In the genomic region with DNA sequence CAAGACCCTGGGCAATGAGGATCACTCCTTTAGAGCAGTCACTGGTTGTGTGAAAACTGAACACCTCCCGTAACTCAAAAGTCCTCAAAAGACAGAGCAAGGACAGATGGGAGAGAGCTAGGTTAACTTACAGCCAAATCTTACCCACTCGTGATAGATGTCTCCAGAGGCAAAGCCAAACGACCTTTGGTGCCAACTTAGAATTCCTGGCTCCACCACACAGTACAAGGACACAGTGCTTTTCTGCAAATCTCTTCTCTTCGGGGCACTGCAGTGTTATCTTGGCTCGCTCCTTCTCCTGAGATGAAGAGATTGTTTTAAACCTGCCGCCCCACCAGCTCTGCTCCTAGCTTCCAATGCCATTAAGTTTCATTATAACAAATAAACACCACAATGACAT, we compare ENCODE assay signal across 20 mouse cellular contexts.
DNase-seq lines count a peak whose midpoint lies in the region; ATAC-seq and TF ChIP-seq lines count a peak whose summit lies in the region.
"Had no signal": no experiment of that assay in that cellular context is flagged by ENCODE, and none has a peak within 500 bp of the region (broad histone marks: within the 10 kb centered on the region; RNA-seq: fewer than 3 reads in every experiment).

No protein-coding gene starts in this region.

- H3K4me2 ChIP-seq in forebrain, embryonic 15.5 days (replicated peaks): no peak overlapping the region
- H3K4me2 ChIP-seq: hindbrain, embryonic 12.5 days; intestine, embryonic 15.5 days had no signal

- no peaks in the 10 kb centered on the region for H3K27me3 ChIP-seq in forebrain, embryonic 15.5 days
- H3K27me3 ChIP-seq in forebrain, embryonic 10.5 days (ENCODE audit: poor library complexity, severe bottlenecking): no peaks in the 10 kb centered on the region
- H3K27me3 ChIP-seq: hindbrain, embryonic 12.5 days had no signal

- peak; percentile 23 for DNase-seq in adrenal gland, adult 2 months
- DNase-seq in adrenal gland, adult 18-20 months (ENCODE audit: low spot score in 2 of 2): no peak
- no peak for DNase-seq in forebrain, embryonic 10.5 days (ENCODE audit: extremely low spot score, low spot score)
- DNase-seq in layer of hippocampus, adult 2 months (ENCODE audit: low spot score in 2 of 2): no peak
- DNase-seq in layer of hippocampus, adult 18-20 months (ENCODE audit: low spot score in 2 of 2): no peak
- DNase-seq: B cell, adult 2 months; cerebellum, adult 11-12 months; gastrocnemius, postnatal 36 days; heart, adult 18-20 months; heart, postnatal 10 days; heart, postnatal 4 days had no signal

- H3K36me3 ChIP-seq in forebrain, embryonic 15.5 days: no peaks in the 10 kb centered on the region
- H3K36me3 ChIP-seq in forebrain, embryonic 10.5 days (replicated peaks): no peaks in the 10 kb centered on the region
- H3K36me3 ChIP-seq: embryonic facial prominence, embryonic 10.5 days; G1E; heart, embryonic 10.5 days; hindbrain, embryonic 12.5 days; intestine, embryonic 15.5 days had no signal

- H3K4me3 ChIP-seq in forebrain, embryonic 15.5 days: no peak overlapping the region
- H3K4me3 ChIP-seq in forebrain, embryonic 10.5 days: no peak overlapping the region
- H3K4me3 ChIP-seq in layer of hippocampus, adult 2 months: no peak overlapping the region
- H3K4me3 ChIP-seq in olfactory bulb, adult 2 months (ENCODE audit: insufficient read depth, low read depth, low read length): no peak overlapping the region
- H3K4me3 ChIP-seq: embryonic facial prominence, embryonic 10.5 days; heart, embryonic 10.5 days; hindbrain, embryonic 12.5 days; intestine, embryonic 15.5 days had no signal

- TF ChIP-seq CTCF in layer of hippocampus, adult 2 months (conservative IDR thresholded peaks at IDR 0.05): no peak
- no peak for TF ChIP-seq CTCF in olfactory bulb, adult 2 months (IDR thresholded peaks at IDR 0.05; ENCODE audit: insufficient read depth, low read depth, low read length)

- no peak overlapping the region for H3K9ac ChIP-seq in forebrain, embryonic 15.5 days (replicated peaks)
- H3K9ac ChIP-seq: hindbrain, embryonic 12.5 days; intestine, embryonic 15.5 days had no signal

- ATAC-seq in forebrain, embryonic 15.5 days (replicated peaks): no peak
- ATAC-seq in frontal cortex, adult (ENCODE audit: low TSS enrichment): no peak
- ATAC-seq: CD4-positive, CD25-positive, alpha-beta regulatory T cell, adult 4 months; intestine, embryonic 15.5 days had no signal

- peak overlapping the region; percentile 44; the same call in 1 of the 2 replicates for H3K27ac ChIP-seq in forebrain, embryonic 15.5 days (replicated peaks)
- no peak overlapping the region for H3K27ac ChIP-seq in forebrain, embryonic 10.5 days
- H3K27ac ChIP-seq in layer of hippocampus, adult 2 months: peak overlapping the region; percentile 63
- 0 out of 2 replicates have a peak overlapping the region, but pooled peaks have one; percentile 12 for H3K27ac ChIP-seq in olfactory bulb, adult 2 months (ENCODE audit: insufficient read depth, low read depth, low read length)
- H3K27ac ChIP-seq: embryonic facial prominence, embryonic 10.5 days; heart, embryonic 10.5 days; hindbrain, embryonic 12.5 days; intestine, embryonic 15.5 days had no signal

- no peaks in the 10 kb centered on the region for H3K9me3 ChIP-seq in forebrain, embryonic 15.5 days
- no peaks in the 10 kb centered on the region for H3K9me3 ChIP-seq in forebrain, embryonic 10.5 days
- H3K9me3 ChIP-seq: embryonic facial prominence, embryonic 10.5 days; G1E; heart, embryonic 10.5 days; hindbrain, embryonic 12.5 days; intestine, embryonic 15.5 days had no signal

- no peak for TF ChIP-seq POLR2A in olfactory bulb, adult 2 months (IDR thresholded peaks at IDR 0.05; ENCODE audit: insufficient read depth, low read depth, low read length)

- WGBS in forebrain, embryonic 15.5 days: 60% methylated on average over 6 of the region's 6 CpGs
- 82% methylated on average over 6 of the region's 6 CpGs for WGBS in forebrain, embryonic 10.5 days
- WGBS in olfactory bulb, adult 2 months: 62% methylated on average over 6 of the region's 6 CpGs

- peaks cover 41% of the 10 kb centered on the region for H3K4me1 ChIP-seq in forebrain, embryonic 15.5 days
- H3K4me1 ChIP-seq in forebrain, embryonic 10.5 days: peaks cover 6% of the 10 kb centered on the region; the same call in 1 of the 2 replicates
- peaks cover 23% of the 10 kb centered on the region for H3K4me1 ChIP-seq in olfactory bulb, adult 2 months (ENCODE audit: control insufficient read depth, insufficient read depth, low read length)
- H3K4me1 ChIP-seq: embryonic facial prominence, embryonic 10.5 days; heart, embryonic 10.5 days; intestine, embryonic 15.5 days had no signal
